Mouse (Mus musculus) megakaryocyte, adult 5-6 weeks (primary cell): Measurements from ENCODE around the gene Rassf8. TPM values are rescaled to one million over a fixed set of nuclear protein-coding genes. Genes with fewer than 3 reads are reported as not detected.
A peak's percentile ranks its signal among the peaks of the same experiment; 100 is the strongest.

Experiments
- ATAC-seq: 2 replicates; pipeline ENCODE4 v1.8.0; 2016; ENCODE audit warnings: mild to moderate bottlenecking, inconsistent platforms; ENCODE audit not compliant: poor library complexity, severe bottlenecking
- total RNA-seq, 2 experiments: library from RNA; stranded (forward) in 1 of 2; stranded (reverse) in 1 of 2; fragments of 153-499, 151-499 nt in 1 of 2; fragments of 221-1000, 200-1000 nt in 1 of 2; gene quantifications; 2 replicates each; pipeline versions ENCODE4 v1.2.3 to v1.2.4; 2015 to 2017

Gene Rassf8
- total RNA-seq, 2 experiments from 2014 or later = 13.3 to 20.7 TPM

DNA sequence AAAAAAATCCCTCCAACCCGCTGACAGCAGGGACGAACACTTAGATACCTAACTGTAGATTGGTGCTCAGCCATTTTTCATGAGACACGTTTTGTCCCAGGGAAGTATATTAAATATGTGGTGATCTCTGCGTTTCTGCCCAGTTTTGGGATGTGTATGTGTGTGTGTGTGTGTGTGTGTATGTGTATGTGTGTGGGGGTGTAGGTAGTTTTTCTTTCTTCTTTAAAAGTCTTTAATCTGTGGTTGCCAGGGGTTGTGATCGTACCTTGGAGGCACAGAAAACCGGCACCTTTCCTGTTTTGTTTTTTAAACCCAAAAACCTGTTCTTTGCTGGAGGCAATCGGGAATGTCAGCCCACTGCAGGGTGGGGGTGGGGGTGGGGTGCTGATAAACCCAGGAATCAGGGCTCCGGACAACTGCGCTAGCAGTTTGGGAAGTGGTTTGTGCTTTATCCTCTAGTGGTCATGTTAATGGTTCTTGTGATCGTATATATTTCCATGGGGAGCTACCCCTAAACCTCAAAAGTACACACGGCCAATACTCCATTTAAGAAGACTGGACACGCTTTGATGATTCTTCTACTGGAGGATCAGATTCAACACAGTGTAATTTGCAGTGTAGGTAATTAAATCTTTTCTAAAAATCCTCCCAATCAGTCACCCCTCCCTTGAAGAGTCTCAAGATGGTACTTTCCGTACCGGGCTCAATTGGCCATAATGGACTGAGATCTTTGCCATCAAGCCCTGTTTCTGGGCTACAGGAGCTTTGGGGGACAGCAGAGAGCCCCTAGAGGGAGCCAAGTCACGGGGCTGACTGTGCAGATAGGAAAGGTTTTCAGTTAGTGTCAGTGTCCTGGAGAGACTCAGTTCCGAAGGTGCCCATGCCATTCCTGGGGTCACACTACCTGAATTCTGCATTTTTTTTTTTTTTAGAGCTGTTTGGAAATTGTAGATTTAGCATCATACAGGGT lies 1.4 kb downstream of the Rassf8 start:
- no peak for ATAC-seq

DNA sequence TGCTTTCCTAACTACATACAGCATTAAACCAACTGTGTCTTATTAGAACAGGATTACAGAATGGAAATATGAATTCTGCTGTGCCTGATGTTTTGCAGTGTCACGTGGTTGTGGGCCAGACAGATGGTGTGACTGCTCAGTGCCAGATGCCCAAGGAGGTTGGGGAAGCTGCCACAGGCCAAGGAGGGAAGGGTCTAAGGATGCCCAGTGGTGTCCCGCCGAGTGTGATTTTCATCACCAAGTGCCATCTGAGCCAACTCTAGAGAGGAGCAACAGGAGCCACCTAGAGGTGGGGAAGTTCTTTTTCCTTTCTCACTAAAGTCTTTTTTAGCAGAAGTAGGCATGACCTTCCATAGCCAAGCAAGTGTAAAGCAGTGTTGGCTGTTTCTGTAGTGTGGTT lies 3.8 kb downstream of the Rassf8 start:
- ATAC-seq = no peak

DNA sequence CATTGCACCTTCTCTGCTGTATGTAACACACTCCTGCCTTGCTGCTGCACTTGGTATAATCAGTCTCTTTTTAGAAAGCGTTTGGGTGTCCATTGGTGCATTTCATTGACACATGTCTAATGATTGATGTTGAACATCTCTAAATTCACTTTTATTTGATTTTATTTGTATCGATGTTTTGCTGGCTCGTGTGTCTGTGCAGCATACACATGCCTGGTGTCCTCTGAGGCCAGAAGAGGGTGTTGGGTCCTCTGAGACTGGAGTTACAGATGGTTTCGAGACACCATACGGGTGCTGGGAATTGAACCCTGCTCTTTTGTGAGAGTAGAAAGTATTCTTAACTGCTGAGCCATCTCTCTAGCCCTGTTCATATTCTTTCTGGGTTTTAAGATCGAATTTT lies 6.7 kb downstream of the Rassf8 start:
- no peak for ATAC-seq

DNA sequence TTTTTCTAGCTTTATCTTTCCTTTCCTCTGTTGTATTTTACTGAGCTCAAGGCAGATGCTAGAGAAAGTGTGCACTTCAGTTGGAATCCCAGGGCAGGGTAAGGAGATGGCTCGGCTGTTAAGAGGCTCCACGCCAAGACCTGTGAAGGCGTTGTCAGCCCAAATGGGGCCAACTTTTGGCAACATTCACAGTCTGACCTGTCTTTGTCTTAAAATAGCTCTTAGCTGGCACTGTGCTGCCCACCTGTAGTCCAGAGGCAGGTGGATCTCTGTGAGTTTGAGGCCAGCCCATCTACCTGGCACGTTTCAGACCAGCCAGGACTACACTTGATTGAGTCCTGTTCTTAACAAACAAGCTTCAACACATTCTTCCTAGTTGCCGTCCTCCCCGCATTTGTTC lies 7.9 kb downstream of the Rassf8 start:
- ATAC-seq = no peak

DNA sequence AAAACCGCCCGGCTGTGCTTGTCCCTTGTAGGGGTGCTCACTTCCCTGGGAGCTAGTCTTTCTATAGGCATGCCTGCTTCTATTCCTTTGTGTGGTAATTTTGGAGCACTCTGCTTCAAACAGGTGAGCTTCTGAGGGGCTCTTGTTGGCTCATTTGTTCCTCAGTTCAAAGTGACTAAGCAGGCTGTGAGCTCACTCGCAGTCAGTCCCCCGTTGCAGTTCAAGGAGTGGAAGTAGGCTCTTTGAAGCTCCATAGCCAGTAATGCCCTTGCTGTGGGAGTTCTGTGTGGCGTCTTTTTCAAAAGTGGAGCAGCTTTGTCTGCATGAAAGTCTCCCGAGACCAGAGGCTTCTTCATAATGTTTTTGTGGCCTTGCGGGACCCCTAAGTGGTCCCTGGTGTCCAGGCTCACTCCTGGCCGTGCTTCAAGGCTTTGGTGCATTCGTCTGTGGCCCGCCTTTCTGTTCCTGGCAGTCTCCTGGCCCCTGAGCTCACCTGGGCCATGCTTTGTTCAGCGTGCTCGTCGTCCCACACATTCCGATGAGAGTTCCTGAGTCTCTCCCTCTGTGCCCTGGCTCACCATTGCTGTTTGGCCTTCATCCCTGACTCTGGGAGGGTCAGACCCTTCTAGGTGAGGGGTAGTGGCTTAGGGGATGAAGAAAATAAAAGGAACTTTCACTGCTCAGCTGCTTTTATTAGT lies 9.5 kb downstream of the Rassf8 start:
- ATAC-seq = no peak

DNA sequence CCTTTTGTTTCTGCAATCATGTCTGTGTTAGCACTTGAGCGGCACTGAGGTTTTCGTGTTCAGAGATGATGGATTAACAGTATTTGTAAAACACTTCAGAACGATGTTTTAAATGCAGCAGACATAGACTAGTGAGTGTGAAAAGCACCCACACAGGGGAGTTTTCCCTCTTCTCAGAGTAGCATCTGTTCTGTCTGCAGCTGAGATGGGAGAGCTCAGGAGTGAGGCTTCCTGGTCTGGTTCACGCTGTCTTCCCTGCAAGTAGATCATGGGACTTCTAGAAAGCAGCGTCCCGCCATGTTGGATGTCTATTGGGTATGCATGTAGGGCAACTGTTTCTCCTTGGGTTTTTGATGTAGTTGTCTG lies 10.1 kb downstream of the Rassf8 start:
- no peak for ATAC-seq

DNA sequence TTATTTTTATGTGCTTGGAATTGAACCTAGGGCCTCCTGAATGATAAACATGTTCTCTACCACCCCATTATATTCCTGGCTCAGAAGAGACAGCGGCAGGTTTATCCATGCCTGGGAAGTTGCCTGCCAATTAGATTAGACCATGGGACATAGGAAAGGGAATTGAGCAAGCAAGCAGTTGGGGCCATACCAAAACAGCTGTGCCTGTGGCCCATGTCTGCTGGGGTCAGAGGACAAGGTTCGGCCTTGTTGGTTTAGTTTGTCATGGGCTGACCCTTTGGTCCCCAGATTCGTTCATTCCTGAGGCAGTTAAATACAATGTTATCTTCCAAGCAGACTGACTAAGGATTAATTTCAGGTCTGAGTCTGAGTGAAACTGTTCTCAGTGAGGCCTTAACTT lies 10.8 kb downstream of the Rassf8 start:
- ATAC-seq = no peak

DNA sequence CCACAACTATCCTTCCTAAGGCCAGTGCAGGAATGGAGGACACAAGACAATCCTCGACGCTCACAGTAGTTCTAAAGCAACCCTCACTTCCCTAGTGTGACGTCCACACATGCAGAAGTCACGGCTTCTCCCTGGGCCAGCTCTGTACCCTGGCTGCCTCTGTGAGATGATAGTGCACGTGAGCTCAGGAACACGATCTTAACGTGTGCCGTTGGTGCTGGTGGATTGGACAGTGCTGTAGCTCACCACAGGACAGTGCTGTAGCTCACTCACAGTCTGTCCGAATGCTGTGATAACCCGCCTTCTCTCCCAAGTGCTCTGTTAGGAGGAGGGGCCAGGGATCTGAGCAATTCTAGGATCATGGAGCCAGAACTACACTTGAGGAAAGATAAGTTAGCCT lies 12.1 kb downstream of the Rassf8 start:
- no peak for ATAC-seq

DNA sequence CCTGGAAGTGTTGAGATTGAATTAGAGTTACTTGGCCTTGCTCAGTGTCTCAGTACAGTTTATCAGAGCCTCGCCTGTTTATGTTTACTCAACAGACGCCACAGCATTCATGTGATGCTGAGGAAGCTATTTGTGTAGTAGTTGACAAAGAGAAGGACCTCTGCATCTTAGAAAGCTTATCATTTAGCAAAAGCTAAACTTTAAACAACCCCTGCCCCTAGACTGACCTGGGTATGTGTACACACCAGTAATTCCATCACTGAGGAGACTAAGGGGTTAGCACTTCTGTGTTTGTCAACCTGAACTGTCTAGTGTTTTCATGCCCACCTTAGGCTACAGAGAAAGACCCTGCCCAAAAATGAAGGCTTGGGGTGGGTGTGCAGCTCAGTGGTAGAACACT lies 12.9 kb downstream of the Rassf8 start:
- no peak for ATAC-seq

DNA sequence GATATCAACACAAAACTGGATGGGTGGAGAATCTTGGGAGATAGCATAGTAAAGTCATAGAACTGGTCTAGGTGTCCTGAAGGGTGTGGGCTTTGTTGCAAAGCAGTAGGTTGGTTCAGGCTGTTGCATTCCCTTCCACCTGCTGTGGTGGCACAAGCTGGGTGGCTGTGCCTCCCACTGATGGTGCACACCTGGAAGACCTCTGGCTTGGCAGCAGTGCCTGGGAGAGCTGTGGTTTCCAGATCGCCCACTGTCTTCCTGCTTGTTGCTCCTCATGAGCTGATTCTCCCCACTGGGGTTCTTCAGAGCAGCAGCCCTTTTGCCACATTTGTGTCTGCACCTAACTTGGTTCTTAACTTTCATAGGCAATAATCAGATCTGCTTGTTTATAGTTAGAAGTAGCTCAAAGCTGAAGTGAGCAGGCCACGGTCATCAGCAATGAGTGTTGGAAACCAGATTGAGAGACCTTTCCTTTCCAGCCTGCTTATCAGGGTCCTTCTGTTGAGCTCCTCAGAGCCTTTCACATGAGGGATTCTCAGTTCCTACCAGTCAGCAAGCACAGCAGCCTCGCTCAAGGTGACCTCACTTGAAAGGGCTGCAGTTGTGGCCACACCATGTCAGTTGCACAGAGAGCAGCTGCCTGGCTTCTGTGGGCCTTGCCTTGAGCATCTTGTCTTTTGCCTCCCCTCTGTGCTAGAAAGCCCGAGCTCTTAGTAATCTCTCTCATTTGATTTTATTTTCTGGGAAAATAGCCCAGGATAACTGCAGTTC lies 13.9 kb downstream of the Rassf8 start:
- ATAC-seq = no peak

DNA sequence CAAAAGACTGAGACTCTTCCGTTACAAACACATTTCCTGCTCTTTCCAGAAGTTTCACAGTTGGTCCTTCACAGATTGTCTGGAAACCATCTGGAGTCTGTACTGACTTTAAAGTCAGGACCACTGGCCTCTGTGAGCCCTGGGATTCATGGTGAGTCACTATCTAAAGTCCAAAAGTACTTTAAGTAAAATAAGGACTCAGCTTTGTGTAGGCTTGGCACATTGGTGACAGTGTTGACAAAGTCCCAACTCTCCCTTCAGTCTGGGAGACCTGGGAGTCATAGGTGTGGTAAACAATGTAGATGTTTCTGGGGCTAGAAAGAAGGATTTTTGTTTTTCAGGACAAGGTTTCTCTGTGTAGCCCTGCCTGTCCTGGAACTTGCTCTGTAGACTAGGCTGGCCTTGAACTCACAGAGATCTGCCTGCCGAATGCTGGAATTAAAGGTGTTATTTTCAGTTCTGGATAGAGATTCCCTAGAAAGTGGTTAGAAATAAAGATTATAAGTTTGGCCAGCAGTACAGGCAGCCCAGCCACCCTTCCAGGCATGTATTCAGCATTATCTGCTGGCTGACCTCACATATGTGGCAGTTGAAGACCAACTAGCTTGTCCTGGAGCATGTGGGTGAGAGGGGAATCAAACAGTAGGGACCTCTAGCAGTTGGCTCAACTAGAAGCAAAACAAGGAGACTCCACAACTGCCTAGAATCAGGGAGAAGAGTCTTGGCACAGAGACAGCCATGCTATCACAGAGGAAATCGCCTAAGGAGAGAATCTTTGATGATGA lies 14.8 kb downstream of the Rassf8 start:
- no peak for ATAC-seq

DNA sequence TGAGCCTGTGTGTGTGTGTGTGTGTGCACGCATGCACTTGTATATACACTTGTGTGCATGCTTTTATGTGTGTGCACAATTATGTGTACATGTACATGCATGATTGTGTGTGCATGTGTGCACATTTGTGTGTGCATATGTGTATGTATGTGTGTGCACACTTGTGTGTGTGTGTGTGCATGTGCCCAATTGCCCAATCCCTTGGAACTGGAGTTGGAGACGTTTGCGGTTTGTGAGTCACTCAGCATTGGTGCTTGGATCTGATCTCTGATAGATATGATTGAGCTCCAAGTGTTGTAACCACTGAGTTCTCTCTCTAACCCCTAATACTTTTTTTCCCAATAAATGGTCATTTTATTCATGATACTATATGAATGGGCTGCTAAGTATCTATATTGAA lies 15.5 kb downstream of the Rassf8 start:
- ATAC-seq = no peak

DNA sequence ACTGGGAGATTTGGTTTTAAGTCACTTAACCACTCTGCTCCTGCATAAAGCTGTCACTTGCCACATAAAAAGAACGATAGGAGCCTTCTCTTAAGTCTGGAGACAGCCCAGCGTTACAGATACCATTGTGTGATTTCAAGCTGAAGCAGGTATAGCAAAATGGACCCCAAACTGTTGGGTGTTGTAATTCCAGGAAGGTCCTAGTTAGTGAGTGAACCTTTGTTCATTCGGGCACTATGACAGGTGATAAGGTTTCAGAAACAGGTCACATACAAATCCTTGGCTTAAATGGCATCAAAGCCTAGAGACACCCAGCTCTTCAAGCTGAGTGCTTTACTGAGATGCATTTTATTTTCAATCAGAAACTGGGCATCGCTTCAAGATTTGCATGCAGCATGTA lies 16.5 kb downstream of the Rassf8 start:
- no peak for ATAC-seq

DNA sequence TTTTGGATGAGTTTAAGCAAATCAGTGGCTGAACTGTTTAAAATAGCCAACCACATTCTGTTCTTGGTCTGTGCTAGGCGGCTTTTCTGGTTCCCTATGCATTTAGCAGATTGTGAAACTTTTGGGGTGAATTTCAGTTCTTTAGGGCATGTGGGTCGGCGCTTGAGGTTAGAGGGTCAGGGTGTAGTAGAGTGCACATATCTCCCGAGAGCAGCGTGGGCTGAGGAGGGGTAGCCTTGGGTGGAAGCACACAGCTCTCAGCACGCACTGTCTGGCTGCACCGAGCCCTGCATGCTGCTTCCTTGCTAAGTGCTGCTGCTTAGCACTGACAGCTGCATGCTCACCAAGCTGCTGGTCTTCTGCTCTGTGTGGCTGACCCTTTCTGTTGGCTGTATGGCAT lies 18.5 kb downstream of the Rassf8 start:
- peak; percentile 65 for ATAC-seq

DNA sequence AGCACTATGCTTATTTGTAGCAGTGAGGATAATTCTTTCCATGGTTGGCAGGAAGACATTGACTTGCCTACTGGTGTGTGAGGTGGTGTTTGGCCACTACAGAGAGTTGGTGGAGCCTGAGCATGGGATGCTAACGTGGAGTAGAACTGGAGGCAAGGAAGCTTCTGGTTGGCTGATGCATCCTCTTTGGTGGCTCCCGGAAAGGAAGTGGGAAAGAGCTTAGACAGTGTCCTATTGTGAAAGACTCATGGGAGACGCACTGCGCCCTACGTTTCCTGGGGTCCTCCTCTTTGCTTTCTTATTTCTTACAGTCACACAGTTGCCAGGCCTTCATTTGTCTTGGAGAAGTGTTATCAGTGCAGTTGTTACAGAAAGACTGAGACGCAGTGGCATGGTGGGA lies 20.4 kb downstream of the Rassf8 start:
- peak; percentile 39 for ATAC-seq

DNA sequence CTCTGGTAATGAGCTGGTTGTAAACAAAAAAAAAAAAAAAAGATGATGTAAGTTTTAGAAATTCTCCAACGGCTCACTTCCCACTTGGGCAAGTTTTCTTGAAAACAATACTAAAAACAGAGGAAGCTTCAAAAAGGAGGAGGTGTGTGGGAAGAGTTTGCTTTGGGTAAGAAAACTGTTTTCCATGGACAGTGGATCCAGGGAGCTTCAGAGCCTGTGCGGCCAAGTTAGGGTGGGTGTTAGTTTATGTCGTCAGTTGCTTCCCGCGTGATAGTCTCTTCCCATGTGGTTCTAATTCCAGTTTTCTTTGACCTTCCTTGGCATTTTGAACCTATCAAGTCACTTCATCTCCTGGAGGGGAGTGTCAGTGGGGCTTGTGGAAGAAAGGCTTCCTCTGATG lies 21.1 kb downstream of the Rassf8 start:
- peak; percentile 18 for ATAC-seq

DNA sequence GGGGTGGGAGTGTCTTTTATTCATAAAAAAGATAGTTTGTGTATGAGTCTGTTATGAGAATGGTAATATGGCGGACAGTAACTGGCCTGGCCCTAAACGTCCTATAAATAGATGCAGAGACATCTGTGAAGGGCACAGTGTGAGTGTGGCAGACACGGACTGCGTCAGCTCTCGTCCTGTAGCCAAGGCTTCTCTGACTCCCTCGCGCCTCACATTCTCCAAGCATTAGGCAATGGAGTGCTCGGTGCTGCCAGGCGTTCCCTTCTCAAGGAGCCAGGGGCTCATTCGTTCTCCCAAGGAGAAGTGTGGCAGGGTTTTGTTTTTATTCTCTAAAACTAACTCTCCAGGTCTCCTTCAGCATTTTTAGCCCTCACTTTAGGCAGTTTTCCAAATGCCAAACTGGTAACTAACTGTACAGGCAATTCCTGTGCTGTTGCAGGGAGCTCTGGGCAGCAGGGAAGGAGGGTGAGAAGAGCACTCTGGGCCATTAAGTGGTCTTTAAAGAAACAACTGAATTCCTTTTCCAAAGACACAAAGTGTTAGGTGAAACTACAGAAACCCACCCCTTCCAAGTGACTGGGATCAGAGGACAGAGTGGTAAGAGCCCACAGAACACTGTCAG lies 22.2 kb downstream of the Rassf8 start:
- no peak for ATAC-seq

DNA sequence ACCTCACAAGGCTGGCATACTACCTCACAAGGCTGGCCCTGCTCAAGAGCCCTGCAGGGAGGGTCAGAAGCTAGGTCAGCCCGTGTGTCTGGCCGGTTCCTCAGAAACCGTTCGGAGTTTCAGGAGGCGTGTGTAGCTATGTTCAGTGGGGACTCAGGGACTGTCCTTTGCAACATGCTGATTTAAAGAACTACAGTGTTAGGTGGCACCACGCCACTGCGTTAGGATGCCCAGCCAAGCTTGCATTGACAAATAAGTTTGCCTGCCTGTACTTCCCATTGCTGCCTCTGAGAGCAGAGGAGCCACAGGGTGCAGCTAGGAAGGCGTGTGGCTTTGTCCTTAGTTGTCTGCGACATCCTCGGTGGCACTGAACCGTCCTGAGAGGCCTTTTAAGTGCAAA lies 23.3 kb downstream of the Rassf8 start:
- peak; percentile 27; the same call in 1 of the 2 replicates for ATAC-seq

DNA sequence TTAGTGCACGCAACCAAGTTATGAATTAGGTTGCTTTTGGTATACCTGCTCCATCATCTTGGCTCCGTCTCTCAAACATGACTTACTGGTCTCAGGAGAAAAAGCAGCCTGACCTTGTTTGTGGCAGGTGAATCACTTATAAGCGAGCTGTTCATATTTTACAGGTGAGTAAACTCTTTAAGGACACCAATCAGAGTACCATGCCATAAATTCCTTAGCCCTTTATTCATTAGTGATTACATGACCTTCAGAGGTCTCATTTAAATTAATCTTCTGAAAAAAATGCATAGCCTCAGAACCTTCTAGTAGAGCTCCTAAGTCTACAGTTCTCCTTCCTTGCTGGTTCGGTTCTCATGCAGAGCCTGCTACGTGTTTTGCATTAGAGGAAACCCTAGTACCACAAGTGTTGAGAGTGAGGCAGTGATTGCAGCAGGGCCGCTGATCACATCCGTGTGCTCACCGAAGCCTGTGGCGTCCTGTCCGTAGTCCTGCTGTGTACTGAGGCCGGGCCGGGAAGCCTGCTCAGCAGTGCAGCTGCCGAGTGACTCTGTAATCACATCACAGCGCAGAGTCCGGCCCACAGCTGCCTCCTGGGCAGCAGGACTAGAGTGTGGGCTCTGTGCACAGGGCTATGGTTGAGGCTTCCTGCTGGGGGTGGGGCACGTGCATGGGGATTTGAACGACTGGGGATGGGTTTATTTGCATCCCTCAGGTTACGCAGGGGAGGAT lies 23.9 kb downstream of the Rassf8 start:
- ATAC-seq = no peak

DNA sequence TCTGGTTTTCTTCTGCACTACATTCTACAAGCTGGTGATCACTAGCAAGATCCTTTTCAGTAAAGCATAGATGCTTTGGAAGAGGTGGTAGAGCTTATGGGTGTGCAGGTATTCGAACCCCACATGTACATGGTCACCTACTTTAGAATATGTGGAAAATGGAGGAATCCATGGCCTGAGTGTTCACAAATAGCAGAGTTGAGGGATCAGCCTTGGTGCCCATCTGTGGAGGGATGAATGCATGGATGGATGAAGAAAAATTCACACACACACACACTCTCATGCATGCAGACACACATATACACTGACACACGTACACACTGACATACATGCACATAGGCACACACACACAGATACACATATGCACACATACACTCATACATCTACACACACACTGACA lies 27.9 kb downstream of the Rassf8 start:
- no peak for ATAC-seq
